Mouse (Mus musculus) left cerebral cortex, postnatal 25 days (tissue): ENCODE data around the gene Carmil2. TPM values are rescaled to one million over a fixed set of nuclear protein-coding genes. Genes with fewer than 3 reads are reported as not detected.

ENCODE experiments used
- DNase-seq, 2 experiments: peaks; one replicate each; pipeline ENCODE4 v3.0.0; 2022; ENCODE audit warnings: low spot score in 2 of 2, mixed read lengths in 1 of 2
- intact Hi-C: fragments of 180-260 bp; cut with DNase I; formaldehyde crosslinking; loops from one replicate; pipeline ENCODE4 v1.15.1; 2025
- total RNA-seq, 2 experiments: library from RNA; stranded (reverse); gene quantifications; 2 replicates each; pipeline ENCODE4 v1.2.3; 2021

Carmil2 gene
- 10 to 100 TPM; 58.0 to 61.9 TPM for total RNA-seq

DNA sequence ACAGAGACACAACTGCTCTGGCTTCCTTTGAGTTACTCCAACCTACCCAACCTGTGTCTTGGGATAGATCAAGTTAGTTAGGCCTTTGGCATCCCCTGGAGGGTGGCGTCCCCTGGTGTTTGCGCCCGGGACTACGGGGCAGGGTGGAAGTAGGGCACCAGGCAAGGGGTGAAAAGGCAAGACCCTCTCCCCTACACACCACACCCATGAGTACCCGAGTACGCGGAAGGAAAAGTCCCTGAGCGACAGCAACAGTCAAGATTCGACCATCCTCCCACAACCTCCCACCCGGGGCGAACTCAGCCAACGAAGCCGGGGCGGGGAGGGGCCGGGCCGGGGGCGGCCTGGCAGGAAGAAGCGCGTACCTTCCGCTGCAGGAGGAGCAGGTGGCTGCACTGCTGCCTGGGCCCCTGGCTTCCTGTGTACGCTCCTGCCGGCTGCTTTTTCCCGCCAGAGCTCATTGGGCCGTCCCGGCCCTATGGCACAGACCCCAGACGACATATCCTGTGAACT, at the start of gene Carmil2:
Carmil2 (plus strand) TSS at position 479 of the 513 bp plus-strand sequence.
- intact Hi-C loops, result no loop called here
- DNase-seq, result no peak

- intact Hi-C loops, result loop anchor here (1.0 to 5.0 kb wide), 4 partner anchors 13 to 71 kb away; partner anchors contain the start of genes Acd, Atp6v0d1 and Pard6a
- peak; percentile 54 to 56 for DNase-seq
These were observed 49.0 kb upstream of the Carmil2 start, which contains the start of gene Agrp for GRCm38 (mm10) chr8:105636963-105637510. Gene Agrp, minus strand, starts transcription at chr8:105637393.

DNA sequence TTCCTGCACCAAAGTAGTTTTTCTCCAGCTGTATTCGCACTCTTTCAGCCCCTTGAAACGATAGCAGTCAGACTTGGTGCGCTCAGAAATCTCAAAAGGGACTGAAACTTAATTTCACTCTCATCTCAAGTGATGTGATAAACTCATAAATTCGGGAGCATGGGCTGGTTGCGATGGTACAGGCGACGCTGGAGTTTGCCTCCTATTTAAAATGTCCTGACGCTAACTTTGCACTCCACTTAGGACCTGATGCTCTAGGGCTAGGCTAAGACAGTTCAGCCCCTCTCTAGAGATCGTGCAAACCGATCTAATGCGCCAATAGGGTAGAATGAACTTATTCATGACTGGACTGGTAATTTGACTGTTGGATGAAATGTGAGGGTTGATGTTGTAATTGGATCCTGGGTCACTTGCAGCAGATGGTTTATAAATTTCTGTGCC, 48.5 kb upstream of the Carmil2 start:
- intact Hi-C loops, result loop anchor here (1.0 to 5.0 kb wide), 2 partner anchors 65 to 71 kb away; partner anchors contain the start of genes Acd, Atp6v0d1 and Pard6a
- DNase-seq, result no peak

GRCm38 (mm10) chr8:105638510-105638909, 47.6 kb upstream of the Carmil2 start:
- no peak for DNase-seq
- intact Hi-C loops, result loop anchor here (5.0 kb wide), 1 partner anchor 64 kb away; the partner anchor contains the start of genes Acd and Pard6a

- DNase-seq, result no peak
- intact Hi-C loops, result loop anchor here (5.0 kb wide), 1 partner anchor 62 kb away; the partner anchor contains the start of genes Acd and Pard6a
These were observed 46.2 kb upstream of the Carmil2 start for GRCm38 (mm10) chr8:105639835-105640234.

DNA sequence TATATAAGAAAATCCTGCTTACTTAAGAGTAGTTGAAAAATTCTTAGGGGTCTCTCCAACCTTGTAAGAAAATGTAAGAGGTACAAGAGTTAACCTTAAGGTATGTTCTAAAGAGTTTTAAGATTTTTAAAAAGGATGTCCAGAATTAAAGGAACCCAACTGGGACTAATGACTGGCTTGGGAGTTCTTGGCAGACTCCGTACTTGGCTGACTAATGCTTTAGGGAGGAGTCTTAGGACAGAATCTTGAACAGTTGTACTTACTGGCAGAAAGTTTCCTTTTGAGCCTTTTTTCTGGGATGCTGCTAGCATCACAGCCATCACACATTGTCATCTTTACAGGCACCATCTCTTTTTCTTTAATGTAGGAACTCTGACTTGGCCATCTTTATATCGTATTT, 45.6 kb upstream of the Carmil2 start:
- DNase-seq, result no peak
- intact Hi-C loops, result no loop called here

DNA sequence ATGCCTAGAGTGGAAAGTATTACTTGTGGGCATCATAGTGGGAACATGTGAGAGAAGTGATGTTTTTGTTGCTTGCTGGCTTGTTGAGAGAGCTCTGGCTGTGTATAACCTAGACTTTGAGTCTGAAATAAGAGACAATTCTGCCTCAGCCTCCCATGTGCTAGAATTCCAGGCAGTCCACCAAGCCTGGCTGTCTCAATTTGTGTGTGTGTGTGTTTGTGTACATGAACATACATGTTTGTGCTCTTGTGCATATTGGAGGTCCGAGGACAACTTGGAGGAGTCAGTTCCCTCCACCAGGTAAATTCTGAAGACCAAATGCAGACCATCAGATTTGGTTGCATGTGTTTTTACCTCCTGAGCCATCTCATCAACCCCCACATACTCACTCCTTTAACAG, 40.9 kb upstream of the Carmil2 start:
- intact Hi-C loops, result no loop called here
- DNase-seq, result no peak

- intact Hi-C loops, result no loop called here
These were observed 37.1 kb upstream of the Carmil2 start for GRCm38 (mm10) chr8:105648929-105649328.

DNA sequence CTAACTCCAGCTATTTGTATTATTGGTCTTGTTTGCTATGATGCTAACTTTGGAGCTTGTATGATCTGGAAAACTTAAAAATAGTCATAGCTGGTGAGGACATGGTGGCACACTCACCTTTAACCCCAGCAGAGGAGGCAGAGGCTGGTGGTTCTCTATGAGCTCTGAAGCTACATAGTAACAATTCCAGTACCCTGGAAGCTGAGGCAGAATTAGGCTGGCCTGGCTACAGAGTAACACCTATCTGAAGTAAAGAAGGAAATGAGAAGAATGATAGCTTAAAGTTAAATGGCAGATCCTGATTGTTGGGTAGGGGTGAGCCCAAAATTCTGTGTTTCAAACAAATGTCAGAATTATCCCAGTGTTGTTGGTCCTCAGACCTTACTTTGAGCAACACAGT, 28.4 kb upstream of the Carmil2 start:
- DNase-seq, result no peak
- intact Hi-C loops, result no loop called here

More at GRCm38 (mm10) chr8:105648929-105649328, 37.1 kb upstream of the Carmil2 start:
- DNase-seq, result no peak

DNA sequence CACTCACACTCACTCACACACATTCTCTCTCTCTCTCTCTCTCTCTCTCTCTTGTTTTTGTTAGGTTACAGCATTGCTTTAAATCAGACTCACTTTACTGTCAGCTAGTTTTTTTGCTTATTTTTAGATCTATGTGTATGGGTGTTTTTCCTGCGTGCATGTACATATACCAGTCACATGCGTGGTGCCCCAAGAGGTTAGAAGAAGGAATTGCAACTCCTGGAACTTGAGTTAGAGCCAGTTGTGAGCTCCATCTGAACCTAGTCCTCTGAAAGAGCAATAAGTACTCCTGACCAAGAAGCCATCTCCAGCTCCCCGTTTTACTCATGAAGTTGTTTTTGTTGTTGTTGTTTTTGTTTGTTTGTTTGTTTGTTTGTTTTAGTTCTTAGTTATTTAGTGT, 24.9 kb upstream of the Carmil2 start:
- intact Hi-C loops, result no loop called here

GRCm38 (mm10) chr8:105677891-105678290, 8.2 kb upstream of the Carmil2 start:
- intact Hi-C loops, result no loop called here

More for the DNA sequence above, 24.9 kb upstream of the Carmil2 start:
- peak in 1 of 2 experiments; percentile 12 for DNase-seq

DNA sequence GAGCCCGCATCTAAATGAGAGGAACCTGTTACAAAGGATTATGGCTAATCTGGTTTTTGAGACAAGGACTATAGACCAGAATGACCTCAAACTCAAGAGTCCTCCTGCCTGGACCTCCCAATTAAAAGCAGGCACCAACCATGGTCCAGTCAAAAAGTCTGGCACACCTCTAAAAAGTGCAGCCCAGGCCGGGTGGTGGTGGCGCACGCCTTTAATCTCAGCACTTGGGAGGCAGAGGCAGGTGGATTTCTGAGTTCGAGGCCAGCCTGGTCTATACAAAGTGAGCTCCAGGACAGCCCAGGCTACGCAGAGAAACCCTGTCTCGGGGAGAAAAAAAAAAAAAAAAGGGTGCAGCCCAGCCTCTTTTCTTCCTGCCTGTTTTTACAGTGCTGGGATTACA, 749 bp upstream of the Carmil2 start:
- intact Hi-C loops, result no loop called here
- no peak for DNase-seq

More at GRCm38 (mm10) chr8:105677891-105678290, 8.2 kb upstream of the Carmil2 start:
- no peak for DNase-seq

DNA sequence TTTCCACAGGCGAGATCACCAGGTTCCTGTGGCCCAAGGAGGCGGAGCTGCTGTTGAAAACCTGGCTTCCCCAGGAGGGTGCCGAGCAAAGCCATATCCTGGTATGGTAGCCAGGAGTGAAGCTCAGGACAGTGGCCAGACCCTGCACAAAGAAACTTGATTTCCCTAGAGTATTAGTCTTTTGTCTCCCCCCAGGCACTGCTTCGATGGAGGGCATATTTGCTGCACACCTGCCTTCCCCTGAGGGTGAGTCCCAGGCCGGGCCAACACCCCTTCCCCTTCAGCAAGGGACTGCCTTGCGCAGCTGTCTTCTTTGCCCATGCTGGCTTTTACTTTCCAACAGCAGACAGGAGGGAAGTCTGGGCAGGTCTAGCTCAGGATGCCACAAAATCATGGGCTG, 477 bp downstream of the Carmil2 start:
- DNase-seq, result no peak
- intact Hi-C loops, result no loop called here

DNA sequence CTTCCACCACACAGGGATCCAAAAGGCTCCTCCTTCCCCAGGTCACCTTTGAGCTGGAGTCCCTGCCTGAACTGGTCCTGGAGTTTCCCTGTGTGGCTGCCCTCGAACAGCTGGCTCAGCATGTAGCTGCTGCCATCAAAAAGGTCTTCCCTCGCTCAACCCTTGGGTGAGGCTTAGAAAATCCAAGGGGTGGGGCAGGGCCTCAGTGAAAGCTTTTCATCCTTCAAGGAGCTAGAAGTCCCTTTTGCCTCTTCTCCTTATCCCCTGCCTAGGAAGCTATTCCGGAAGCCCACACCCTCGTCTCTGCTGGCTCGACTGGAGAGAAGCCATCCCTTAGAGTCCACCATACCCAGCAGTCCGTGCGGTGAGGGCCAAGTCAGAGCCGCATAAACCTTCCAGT, 1.4 kb downstream of the Carmil2 start:
- DNase-seq, result no peak
- intact Hi-C loops, result no loop called here

DNA sequence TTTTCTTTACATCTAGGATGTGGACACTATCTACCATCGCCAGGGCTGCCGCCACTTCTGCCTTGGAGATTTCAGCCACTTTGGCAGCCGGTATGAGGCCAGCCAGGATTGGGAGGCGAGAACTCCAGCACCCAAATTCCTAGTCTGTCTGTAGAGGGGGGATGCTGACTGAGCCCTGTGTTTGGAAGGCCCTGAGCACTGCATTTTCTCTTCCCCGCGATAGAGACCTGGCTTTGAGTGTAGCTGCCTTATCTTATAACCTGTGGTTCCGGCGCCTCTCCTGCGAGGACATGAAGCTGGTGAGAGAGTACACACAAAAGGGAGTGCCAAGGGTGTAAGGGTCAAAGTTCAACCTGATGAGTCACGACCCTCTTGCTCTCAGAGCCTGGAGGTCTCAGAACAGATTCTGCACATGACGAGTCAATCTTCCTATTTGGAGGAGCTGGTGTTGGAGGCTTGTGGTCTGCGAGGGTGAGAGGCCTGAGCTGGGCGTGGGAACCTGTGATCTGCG, 2.2 kb downstream of the Carmil2 start:
- DNase-seq, result no peak
- intact Hi-C loops, result no loop called here

DNA sequence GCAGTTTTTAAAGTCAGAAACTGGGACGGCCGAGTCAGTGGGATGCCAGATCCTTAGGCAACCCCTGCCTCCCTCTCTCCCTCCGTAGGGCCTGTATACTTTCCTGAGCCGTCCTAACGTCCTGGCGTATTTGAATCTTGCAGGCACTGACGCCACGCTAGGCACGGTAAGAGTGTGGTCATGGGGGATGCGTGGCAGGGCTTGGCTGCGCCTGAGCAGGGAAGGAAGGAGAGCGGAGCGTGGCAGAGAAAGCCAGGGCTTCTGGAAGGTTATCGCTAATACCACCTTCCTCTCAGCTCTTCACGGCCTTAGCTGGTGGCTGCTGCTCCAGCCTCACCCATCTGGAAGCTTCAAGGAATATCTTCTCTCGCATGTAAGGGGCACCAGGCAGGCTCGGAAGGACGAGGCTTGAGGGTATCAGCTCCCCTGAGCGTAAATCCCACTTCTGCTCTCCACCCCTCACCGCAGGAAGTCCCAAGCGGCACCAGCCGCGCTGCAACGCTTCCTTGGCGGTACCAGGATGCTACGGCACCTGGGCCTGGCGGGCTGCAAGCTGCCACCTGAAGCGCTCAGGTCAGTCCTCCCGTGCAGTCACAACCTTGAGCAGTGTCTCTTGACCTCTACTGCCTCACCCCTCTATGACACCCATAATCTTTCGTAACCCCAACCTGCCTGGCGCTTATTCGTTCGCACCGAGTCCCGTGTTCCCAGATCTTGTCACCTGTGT, 3.3 kb downstream of the Carmil2 start:
- no peak for DNase-seq
- intact Hi-C loops, result no loop called here

- intact Hi-C loops, result no loop called here
- DNase-seq, result no peak
These were observed 3.9 kb downstream of the Carmil2 start for GRCm38 (mm10) chr8:105689983-105690360.

DNA sequence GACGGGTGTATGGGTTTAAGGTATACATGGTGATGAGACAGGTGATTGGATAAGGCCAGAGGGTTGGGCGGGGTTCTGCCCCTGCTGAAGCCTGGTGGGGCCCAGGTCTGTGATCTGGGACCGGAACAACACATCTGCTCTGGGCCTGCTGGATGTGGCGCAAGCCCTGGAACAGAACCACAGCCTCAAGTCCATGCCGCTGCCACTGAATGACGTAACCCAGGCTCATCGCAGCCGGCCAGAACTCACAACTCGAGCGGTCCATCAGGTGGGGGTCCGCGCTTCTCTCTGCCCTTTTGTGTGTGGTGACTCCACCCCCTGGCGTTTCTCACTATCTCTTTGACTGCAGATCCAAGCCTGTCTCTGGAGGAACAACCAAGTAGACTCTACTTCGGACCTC, 4.9 kb downstream of the Carmil2 start:
- intact Hi-C loops, result no loop called here
- no peak for DNase-seq

- intact Hi-C loops, result no loop called here
These were observed 6.5 kb downstream of the Carmil2 start for GRCm38 (mm10) chr8:105692449-105693182.

GRCm38 (mm10) chr8:105693648-105694047, 7.6 kb downstream of the Carmil2 start:
- DNase-seq, result peak; percentile 80 to 83
- intact Hi-C loops, result loop anchor here (2.0 kb wide), 1 partner anchor 71 kb away; no protein-coding TSS in a partner anchor

More at GRCm38 (mm10) chr8:105692449-105693182, 6.5 kb downstream of the Carmil2 start:
- DNase-seq, result no peak
